Mouse (Mus musculus): ENCODE results near the gene Psmb6.
A peak's percentile ranks its signal among the peaks of the same experiment; 100 is the strongest.
"Not testable (repeated sequence)": the region's sequence is repeated elsewhere in the genome, so short reads cannot be mapped to it uniquely, and the experiment has no call there.

Gene Psmb6

DNA sequence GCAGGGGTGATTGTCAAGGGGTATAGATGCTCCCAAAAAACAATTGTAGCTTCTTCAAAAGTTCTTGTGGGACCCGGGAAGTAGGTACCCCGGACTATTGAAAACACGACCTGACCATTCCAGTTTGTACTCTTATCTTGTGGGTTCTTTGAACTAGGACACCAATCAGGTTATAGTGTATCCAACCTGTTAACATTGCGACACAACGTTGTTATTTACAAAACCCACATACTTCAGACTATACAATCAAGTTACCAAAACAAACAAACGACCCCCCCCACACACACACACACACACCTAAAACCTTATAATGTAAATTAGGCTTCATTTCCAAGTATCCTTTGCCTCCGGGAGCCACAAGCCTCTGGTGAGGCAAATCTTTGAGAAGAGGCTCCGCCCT lies 385 bp upstream of the Psmb6 start:
- no peak for DNase-seq

DNA sequence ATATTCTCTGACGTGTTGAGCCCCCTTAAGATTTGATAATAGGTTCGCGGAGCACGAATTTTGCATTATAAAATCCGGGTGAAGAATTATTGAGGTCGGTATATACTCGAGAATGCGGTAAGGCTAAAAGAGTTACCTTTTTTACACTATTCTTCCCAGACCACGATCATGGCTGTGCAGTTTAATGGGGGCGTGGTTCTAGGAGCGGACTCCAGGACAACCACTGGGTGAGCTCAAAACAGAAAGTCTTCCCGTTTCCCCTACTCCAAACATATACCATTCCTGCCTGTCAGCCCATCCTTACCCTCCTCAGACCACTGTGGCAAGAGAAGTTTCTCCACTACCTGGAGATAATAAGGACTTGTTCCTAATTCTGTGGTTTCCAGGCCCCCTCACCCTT lies 559 bp downstream of the Psmb6 start:
- no peak for DNase-seq

DNA sequence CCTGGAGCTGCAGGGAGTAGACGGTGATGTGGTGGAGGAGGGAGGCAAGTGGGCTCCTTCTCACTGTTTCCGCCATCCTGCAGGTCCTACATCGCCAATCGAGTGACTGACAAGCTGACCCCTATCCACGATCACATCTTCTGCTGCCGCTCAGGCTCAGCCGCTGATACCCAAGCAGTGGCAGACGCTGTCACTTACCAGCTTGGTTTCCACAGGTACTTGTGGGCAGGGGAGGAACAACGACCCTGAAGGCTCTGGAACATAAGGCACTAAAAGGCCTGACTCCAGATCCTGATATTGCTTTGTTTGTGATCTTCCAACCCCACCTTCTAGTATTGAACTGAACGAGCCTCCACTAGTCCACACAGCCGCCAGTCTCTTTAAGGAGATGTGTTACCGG lies 1.0 kb downstream of the Psmb6 start:
- DNase-seq: no peak

DNA sequence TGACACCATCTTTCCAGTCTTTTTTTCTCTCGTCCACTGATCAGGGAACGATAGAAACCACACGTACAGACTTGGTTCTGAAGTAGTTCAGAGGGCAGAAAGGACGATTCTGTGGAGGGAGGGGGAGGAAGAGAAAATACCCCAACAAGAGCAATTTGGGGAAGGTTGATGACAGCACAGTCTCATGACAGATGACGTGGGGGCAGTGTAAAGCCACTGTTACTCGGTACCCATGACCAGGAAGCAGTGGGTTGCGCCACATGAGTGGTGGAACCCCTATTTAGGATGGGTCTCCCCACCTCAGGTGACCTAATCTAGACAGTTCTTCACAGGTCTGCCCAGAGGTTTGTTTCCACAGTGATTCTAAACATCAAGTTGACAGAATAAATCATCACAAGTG lies 3.4 kb downstream of the Psmb6 start:
- DNase-seq: no peak

DNA sequence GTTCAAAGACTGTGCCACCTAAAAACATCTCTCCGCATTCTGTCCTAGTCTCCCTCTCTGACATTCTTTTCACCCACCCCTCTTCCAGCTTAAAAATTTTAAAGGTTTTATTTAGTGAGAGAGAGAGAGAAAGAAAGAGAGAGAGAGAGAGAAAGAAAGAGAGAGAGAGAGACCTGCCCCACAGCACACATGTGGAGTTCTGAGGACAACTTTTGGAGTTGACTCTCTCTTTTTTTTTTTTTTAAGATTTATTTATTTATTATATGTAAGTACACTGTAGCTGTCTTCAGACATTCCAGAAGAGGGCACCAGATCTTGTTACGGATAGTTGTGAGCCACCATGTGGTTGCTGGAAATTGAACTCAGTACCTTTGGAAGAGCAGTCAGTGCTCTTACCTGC lies 5.9 kb downstream of the Psmb6 start:
- DNase-seq: not testable (repeated sequence)

DNA sequence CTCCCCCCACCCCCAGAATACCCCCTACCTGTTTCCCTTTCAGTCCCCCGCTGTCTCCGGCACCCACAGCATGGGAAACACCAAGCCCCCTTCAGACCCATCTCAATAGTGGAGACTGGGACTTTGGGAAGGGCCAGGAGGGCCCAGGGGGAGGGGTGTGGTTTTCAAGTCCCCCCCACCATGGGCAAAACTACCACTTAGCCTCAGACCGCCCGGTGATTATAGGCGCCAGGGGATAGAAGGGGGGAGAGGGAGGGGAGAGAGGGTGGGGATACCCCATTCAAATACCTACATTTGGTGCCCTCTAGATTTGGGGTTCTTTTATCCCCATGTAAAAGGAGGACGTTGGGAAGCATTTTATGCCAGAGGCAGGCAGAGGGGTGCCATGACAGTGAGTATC lies 7.7 kb downstream of the Psmb6 start, which contains the start of gene Gm40193:
Gene Gm40193, minus strand, starts transcription at position 101 of the 400 bp plus-strand sequence.
- DNase-seq: no peak

DNA sequence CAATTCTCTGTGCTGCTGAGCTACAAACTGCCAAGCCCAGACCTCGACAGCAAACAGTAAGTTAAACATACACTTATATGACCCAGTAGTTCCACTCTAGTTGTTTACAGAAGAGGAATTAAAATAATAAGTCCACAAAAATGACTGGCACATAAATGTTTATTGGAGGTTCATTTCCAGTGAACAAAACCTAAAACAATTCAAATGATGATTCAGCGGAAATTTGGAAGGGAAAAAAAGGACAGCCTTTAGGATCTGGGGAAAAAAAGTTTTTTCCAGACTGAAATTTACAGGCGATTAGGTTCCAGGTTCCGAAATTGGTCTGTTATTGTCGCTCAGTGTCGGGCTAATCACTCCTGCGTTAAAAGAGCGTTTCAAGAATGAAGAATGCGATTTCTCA lies 14.3 kb downstream of the Psmb6 start:
- no peak for DNase-seq

DNA sequence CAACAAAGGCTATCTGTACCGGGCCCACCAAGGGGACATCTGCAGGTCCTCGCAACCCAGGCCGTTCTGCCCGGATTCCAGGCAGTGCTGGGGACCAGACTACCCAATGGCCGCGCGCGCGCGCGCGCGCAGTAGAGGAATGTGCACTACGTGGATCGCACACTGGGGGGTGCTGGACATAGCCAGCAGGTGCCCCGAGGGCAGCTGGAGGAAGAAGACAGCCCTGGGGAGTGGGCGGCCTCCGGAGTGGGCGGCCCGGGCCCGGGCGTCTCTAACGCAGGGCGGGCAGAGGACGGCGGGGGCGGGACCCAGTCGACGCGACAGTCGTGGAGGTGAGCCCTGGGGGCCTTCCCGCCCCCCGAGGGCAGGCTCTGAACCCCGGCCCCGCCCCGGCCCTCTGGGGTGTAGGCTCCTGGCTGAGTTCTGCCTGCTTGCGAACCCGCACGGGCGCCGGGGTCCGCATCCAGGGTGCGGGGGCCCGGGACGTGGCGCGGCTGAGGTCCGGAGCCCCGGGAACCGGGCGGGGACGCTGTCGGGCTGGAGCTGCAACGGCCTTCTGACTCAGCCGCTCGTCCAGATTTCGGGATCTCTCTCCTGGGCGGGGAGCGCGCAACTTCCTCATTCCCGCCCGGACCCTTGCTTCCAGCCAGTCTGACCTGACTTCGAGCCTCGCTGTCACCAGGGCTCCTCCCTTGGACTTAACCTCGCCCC lies 14.9 kb downstream of the Psmb6 start, which contains the start of gene Pld2:
Gene Pld2, plus strand, starts transcription at position 188 of the 711 bp plus-strand sequence.
- peak; percentile 39 to 53 for DNase-seq

DNA sequence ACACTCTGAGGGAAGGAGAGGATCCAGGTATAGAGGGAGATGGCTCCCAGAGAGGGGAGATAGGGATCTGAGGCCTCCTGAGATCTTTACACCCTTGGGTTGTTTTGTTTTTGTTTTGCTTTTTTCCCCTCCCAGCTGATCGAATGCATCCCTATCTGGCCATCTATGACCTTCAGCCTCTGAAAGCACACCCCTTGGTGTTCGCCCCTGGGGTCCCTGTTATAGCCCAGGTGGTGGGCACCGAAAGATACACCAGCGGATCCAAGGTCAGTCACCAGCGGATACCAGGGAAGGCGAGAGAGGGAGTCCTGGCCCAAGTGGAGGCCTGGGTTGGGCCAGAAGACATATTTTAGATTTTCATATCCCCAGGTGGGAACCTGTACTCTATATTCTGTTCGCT lies 15.8 kb downstream of the Psmb6 start:
- no peak for DNase-seq

DNA sequence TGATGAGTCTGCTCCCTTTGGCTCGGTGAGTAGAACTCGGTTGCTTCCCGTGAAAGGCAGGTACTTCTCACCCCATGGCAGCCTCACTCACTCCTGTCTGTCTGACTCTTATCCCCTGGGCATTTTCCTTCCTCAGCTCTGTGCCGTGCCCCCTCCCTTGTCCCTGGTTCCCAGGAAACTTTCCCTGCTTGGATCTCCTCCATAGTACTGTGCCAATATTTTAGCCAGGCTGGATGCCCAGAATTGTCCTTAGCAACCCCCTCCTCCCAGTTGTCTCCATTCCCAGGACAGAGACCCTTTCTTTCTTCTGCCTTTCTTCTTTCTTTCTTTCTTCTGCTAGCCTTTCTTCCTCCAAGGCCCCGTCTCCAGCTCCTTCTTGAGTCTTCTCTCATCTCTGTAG lies 16.2 kb downstream of the Psmb6 start:
- no peak for DNase-seq

DNA sequence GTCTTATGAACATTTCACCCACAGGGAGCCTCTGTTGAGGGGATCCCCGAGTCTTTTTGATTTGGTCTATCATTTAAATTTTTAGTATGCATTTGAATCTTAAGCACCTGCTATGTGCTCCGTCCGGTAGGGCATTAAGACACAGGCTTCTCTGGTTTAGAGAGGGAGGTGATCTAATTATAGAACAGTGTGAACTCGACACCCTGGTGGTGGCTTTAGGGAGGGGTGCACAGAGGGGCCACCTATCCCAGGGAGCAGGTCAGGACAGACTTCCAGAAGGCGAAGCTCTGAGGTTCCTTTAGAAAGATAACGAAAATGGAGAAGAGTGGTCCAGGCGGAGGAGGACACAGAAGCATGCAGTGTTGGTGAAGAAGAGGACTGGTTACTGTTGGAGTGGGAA lies 19.3 kb downstream of the Psmb6 start:
- no peak for DNase-seq

DNA sequence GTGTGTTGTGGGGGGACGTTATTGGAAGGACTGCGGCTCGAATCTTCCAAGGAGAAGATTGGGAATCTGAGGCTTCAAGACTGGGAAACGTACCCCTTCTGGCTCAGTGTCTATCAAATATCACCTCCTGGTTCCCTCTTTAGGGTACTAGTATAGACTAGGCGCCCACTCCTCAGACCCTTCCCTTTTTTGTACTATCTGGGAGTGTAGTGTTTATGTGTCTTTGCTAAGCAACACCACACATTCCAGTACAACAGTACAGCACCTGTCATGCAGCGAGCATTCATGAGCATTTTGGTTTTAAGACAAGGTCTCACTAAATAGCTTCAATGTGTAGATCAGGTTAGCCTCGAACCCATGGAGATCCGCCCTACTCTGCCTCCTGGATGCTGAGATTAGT lies 26.4 kb downstream of the Psmb6 start:
- DNase-seq: no peak

DNA sequence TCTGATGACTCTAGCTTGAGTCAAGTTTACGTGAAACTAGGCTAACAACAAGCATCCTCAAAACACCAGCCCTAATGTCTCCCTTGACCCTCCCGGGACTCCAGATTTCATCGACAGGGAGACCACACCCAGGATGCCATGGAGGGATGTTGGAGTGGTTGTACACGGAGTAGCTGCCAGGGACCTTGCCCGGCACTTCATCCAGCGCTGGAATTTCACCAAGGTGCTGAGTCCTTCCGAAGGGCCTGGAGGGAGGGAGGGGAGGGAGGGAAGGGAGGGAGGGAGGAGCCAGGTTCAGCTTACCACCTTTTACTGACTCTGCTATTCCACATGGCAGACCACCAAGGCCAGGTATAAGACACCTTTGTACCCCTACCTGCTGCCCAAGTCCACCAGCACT lies 28.8 kb downstream of the Psmb6 start:
- no peak for DNase-seq

DNA sequence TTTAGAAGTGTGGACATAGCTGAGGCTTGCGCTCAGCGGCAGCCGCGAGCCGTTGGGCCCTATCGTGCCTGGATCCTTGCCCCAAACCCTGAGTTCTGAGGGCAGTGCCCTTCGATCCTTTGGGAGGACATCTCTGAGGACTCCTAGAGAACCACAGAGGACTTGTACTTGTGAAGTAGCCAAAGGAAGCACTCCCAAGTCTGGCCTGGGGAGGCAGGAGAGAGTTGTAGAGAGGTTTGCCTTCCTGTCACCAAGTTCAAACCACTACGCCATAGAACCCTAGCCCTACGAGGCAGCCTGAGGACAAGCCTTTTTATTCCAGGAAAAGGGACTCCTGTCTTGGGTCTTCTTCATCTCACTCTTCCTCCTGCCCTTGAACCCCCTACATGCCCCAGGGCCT lies 32.4 kb downstream of the Psmb6 start:
- no peak for DNase-seq

DNA sequence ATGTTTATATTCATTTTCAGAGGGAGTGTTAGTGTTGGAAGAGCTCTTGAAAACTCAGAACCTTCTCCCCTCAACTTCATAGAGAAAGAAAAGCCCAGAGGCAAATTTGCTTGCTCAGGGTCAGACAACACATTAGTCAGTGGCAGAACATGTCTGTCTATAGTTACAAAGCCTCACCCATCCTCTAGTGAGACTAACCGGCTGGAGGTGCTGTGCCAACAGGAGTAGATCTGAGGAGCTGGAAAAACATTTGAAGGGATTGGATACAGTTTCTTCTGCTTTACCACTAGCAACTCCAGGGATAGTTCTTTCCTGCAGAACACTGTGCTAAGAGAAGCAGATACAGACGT lies 36.7 kb downstream of the Psmb6 start:
- no peak for DNase-seq

DNA sequence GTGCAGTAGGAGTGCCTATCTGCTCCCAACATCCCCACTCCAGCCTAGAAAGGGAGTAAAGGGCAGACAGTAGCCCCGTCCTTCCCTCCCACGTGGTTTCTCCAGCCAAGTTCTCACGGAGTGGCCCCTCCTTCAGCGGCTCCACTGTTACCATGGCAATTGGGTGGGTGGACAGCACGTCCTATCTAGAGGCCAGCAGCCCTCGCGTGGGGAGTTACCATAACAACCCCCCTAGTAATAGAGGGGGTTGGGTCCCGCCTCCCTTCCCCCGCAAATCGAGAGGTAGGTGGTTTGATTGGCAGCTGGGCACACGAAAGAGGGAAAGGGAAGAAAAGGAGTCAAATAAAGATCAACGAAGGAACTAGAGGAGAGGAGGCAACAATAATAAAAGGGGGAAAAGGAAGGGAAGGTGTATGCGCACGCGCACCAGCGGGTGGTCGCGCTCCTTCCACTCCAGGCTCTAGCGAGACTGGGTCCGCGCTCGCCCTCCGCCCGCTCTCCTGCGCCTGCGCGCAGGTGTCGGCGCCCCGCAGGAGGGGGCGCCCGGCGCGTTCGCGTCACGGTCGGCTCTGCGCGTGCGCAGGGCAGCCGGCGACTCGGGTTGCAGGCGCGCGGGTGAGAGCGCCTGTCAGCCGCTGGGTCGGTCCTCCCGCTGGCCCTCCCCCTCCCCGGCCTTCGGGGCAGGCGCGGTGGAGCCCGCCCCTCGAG lies 37.3 kb downstream of the Psmb6 start, which contains the start of gene Mink1:
Gene Mink1, plus strand, starts transcription at position 595 of the 708 bp plus-strand sequence.
- peak; percentile 83 to 95 for DNase-seq

DNA sequence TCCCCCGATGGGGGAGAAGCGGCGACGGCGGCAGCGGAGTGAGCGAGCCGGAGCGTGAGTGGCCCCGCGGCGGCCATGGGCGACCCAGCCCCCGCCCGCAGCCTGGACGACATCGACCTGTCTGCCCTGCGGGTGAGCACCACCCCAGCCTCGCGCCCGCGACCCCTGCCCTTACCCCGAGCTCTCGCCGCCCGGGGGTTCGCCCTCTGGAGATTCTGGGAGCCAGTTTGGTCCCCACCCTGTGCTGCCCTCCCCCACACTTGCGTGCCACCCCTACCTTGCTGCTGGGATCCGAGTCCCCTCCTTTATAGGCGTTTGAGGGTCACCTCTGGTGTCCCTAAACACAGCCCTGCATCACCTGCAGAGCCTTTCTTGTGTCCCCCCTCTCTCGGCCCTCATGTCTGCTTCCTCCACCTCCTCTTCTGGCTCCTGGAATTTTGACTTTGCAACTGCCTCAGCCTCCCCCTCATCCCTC lies 37.9 kb downstream of the Psmb6 start:
- DNase-seq: no peak

DNA sequence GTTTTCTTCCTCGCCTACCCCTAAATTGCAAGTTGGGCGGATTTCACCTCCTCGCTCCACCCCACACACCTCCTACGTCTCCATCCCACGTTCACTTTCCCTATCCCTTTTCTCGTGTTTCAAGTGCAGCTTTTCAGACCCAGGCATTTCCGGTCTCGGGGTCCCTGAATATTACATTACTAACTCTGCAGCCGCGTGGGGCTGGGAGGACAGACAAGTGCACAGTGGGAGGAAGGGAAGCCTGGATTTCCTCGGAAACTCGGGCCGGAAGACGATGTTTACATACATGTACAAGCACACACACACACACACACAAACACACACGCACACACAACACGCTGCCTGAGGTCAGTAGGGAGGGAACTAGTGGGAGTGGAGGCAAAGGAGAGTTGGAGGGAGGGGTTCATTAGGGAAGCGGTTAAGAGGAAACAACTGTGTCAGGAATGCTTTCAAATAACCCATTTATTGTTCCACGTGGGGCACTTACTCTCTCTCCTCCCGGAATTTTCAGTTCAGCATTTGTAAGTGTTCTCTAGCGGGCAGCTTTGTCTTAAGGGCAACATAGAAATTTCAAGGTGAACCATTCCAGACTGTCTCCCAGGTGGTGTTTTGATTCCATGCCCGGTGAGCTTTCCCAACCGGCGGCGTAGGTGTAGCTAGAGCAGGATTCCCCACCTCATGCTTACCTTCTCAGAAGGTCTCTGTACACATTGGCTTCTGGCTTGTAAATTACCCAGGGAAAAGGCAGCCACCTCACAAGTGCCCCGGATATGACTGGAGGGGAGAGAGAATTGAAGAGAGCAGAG lies 38.5 kb downstream of the Psmb6 start:
- DNase-seq: peak; percentile 23 to 35

DNA sequence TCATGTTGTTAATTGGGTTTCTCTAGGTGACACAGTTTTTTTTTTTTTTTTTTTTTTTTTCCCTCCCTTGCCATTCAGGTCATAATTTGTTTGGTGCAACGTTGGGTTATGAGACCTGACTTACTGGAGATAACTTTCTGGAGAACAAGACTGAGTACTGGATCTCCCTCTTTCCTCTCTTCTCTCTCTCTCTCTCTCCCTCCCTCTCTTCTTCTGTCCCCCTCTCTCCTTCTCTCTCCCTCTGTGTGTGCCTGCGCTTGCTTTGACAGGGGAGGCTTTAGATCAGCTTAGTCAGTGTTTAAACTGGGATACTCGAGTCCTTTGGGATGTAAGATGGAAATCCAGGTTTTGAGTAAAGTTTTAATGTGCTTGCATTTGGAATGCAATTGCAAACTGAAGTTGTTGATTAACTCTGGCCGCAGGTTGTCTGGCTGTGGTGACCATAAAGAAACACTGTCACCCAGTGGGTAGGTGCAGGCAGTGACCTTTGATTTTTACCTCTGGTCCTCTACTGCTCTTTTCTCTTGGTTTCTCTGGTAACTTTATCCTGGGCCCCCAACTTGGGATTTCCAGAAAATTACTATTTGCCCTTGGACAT lies 39.2 kb downstream of the Psmb6 start:
- DNase-seq: no peak

DNA sequence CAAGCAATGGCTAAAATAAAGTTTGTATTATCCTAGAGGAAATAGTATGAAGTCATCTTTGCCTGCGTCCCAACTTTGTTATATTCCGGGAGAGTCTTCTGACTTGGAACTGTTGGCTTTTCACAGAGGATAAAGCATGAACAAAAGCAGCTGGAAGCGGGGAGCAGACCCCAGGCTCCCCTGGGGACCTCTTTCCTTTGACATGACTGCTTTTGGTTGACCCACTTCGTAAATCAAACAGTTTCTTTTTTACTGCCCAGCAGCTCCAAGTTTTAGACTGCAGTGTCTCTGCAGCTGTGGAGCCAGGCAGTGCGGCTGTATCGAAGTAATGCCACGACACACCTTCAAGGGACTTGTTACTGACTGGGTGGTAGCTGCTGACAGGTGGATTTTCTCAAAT lies 41.4 kb downstream of the Psmb6 start:
- no peak for DNase-seq

DNA sequence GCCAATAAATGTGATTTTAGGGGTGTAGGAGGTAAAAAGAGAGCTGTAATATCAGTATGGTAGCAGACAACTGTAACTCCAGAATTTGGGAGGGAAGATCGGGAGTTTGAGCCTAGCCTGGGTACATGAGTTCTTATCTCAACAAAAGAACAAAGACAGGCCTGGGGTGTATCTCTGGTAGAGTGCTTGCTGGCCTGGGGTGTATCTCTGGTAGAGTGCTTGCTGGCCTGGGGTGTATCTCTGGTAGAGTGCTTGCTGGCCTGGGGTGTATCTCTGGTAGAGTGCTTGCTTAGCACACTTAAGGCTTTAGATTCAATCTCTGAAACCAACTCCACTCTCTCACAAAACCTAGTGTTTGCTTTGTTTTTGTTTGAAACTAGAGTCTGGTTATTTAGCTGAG lies 45.4 kb downstream of the Psmb6 start:
- DNase-seq: not testable (repeated sequence)

DNA sequence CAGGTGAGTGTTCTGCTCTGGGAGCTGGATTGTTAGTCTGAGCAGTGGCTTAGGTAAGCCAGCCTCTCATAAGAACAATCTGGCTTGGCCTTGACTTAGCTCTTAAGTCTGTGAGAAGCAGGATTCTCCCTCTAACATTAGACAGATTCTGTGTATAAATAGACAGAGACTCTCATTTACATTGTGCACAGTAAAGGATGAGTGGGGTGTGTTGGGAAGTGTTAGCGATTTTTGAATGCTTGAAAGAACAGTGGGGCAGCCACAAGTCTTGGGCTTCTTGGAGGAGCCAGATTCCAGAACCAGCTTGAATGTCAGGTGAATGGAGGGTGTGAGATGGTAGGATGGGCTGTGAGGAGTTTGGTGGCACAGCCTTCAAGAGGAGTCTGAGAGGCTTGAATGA lies 46.5 kb downstream of the Psmb6 start:
- DNase-seq: no peak

DNA sequence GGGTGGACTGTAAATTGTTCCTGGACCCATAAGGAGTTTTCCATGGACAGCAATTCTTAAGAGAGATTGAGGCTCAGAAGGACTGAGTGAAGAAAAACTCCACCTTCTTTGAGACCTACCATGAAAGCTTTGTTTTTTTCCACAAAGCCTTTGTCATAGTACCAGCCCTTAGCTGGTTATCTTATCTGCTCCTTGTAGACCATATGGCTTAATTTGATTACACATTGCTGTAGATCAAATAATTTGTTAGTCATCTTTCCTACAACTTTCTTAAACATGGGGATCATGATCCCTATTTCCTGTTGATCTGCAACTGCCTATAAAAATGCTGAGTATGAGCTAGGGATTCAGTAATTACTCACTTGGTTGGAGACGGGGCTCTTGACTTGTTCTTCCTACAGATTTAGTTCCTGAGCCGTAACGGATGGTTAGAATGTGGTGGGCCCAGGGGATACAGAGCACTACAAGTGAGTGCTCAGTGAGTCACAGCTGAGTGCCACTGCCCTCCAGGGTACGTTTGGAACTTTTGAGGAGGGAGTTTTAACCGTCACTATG lies 47.3 kb downstream of the Psmb6 start:
- no peak for DNase-seq
